Mouse (Mus musculus) megakaryocyte, embryonic 14.5 days (primary cell): ENCODE results near the gene Map1lc3b. TPM values are rescaled to one million over a fixed set of nuclear protein-coding genes. Genes with fewer than 3 reads are reported as not detected.
"Not testable (repeated sequence)": the region's sequence is repeated elsewhere in the genome, so short reads cannot be mapped to it uniquely, and the experiment has no call there.

Experiments used
- H3K27me3 ChIP-seq: replicated peaks from 2 replicates; pipeline ENCODE3; 2012; ENCODE audit warnings: inconsistent platforms
- H3K36me3 ChIP-seq: replicated peaks from 2 replicates; pipeline ENCODE3; 2012; ENCODE audit warnings: low read length, inconsistent platforms, mixed read lengths
- H3K4me1 ChIP-seq: 2 replicates; pipeline ENCODE4 v1.6.1; 2012; ENCODE audit warnings: inconsistent platforms
- H3K4me3 ChIP-seq: replicated peaks from 2 replicates; pipeline ENCODE3; 2012; ENCODE audit warnings: moderate library complexity, mild to moderate bottlenecking, inconsistent platforms
- H3K9me3 ChIP-seq: 2 replicates; pipeline ENCODE4 v1.6.1; 2012; ENCODE audit warnings: inconsistent platforms
- FLI1 ChIP-seq: IDR thresholded peaks from 2 replicates; pipeline ENCODE4 v1.6.1; 2012; ENCODE audit warnings: low read length, inconsistent platforms, mixed read lengths
- GATA1 ChIP-seq: IDR thresholded peaks from 3 replicates; pipeline ENCODE4 v1.6.1; 2012; ENCODE audit warnings: mixed read lengths, low read length, inconsistent platforms, borderline replicate concordance
- polyA plus RNA-seq: library from polyadenylated mRNA; stranded (reverse); fragments of >175 nt; gene quantifications from 2 replicates; pipeline ENCODE4 v1.2.3, GENCODE M21; 2012; ENCODE audit warnings: low replicate concordance; ENCODE audit not compliant: insufficient read depth

Gene Map1lc3b
- polyA plus RNA-seq, 1 experiment, result 147 TPM

DNA sequence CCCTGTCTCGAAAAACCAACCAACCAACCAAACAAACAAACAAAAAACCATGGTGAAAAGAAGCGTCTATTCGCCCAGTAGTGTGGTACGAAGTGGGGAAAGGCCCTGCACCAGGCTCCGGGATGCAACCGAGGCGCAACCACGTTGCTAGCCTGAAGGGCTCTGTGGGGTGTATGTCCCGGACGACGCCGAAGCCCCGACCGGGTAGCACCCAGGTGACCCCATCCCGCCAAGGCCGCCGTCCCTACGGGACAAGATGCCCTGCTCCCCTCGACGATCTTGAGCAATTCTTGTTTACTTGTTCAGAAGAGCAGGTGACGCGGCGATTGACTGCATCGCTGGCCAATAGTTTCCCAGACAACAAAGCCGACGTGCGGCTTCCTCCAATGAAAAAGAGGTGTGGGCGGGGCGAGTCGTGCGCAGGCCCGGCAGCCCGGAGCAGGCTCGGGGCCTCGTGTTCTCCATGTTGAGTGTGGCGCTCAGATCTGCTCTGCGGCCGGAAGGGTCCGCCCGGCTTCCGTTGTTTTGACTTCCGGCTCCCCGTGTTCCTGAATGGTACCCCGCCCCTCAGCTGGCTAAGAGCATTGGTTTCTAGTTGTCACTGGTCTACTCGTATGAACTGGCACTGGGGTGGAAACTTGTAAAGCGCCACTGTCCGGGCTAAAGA lies 4.9 kb upstream of the Map1lc3b start:
- Histone ChIP-seq H3K9me3 (no peaks in the 10 kb centered on the region), H3K4me3 (peak overlapping the region; percentile 96), H3K36me3 (no peaks in the 10 kb centered on the region), H3K4me1 (peaks cover 39% of the 10 kb centered on the region), H3K27me3 (no peaks in the 10 kb centered on the region)
- TF ChIP-seq FLI1, result peak; percentile 34; the same call in 1 of the 2 replicates
- no peak for TF ChIP-seq GATA1

DNA sequence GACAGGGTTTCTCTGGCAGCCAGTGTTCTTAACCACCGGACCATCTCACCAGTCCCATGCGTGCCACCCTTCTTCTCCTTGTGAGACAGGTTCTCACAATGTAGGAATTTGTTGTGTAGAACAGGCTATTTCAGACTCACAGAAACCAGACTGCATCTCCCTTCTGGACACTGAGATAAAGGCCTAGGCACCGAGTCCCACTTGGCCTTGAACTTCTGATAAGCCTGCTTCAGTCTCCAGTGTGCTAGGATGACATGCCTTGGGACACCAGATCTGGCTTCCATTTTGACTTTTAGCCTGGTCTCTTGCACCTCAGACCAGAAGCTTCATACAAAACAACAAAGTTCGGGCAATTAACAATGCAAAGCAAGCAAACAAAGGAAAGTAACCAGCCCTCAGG lies 1.4 kb upstream of the Map1lc3b start:
- TF ChIP-seq GATA1 (no peak), FLI1 (no peak)
- no peaks in the 10 kb centered on the region for H3K27me3 ChIP-seq
- peaks cover 22% of the 10 kb centered on the region for H3K36me3 ChIP-seq
- H3K4me3 ChIP-seq, result peak overlapping the region; percentile 34
- peaks cover 56% of the 10 kb centered on the region for H3K4me1 ChIP-seq
- no peaks in the 10 kb centered on the region for H3K9me3 ChIP-seq

DNA sequence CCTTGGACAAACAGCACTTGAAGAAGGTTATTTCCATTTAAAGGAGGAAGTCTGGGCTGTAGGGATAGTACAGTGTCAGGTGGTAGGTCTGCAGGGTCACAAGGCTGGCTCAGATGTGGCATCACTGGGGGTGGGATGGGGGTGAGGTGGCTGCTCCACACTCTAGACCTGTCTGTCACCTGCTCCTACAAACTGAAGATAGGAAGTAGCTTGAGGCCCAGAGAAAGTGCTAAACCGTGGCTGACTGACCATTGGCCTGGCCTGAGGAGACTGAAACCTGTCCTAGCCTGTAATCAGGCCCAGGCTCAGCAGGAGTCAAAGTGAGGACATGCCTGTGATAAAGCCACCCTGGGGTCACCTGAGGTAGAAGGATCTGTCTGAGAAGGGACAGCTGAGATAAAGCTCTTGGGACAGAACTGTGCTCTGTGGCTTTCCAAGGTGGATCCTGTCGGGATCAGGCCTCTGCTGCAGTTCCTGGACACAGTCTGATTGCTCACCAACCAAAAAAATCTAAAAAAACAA lies 895 bp upstream of the Map1lc3b start:
- peaks cover 28% of the 10 kb centered on the region for H3K36me3 ChIP-seq
- no peaks in the 10 kb centered on the region for H3K27me3 ChIP-seq
- H3K9me3 ChIP-seq, result no peaks in the 10 kb centered on the region
- H3K4me3 ChIP-seq, result peak overlapping the region; percentile 98
- TF ChIP-seq FLI1 (no peak), GATA1 (no peak)
- peaks cover 56% of the 10 kb centered on the region for H3K4me1 ChIP-seq

DNA sequence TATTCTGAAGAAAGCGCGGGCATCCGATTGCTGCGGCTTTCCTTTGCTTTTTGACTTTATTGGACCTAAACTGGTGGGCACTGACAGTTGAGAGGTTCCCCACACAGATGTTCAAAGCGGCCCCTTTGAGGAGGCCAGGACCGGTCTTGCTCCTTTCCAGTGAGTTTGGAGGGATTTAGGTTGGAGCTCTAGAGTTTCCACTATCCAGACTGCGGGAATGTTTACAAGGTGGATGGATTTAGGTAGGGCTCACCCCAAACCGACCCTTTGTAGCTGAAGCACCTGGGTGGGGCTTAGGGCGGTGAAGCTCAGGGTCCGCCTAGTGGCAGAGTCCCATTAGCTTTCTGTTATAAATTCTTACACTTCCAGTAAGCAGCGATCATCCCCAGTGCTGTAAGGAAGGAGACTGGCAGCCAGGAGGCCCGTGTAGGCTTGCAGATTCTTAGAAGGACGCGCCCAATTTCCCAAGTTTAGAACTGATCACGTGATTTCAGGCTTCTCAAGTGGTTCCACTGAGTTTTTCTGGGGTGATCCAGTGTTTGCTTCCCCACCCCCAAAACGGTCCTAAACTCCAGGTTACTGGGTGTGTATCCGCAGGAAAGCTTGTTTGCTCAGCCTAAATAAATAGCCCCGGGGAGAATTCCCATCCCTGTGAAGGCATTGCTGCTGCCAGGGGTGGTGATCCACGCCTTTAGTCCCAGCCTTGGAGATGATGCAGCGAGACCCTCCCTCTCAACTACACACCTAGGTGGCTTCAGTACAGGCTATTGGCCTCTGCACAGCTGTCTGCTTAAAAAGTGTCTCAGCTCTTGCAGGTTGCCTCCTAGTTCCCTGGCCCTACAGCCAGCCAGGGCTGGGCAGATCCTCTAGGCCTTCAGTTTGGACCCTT lies 1.3 kb downstream of the Map1lc3b start:
- TF ChIP-seq GATA1 (no peak), FLI1 (no peak)
- H3K9me3 ChIP-seq, result no peaks in the 10 kb centered on the region
- peaks cover 54% of the 10 kb centered on the region for H3K4me1 ChIP-seq
- no peaks in the 10 kb centered on the region for H3K27me3 ChIP-seq
- H3K36me3 ChIP-seq, result peaks cover 48% of the 10 kb centered on the region
- H3K4me3 ChIP-seq, result peak overlapping the region; percentile 98

DNA sequence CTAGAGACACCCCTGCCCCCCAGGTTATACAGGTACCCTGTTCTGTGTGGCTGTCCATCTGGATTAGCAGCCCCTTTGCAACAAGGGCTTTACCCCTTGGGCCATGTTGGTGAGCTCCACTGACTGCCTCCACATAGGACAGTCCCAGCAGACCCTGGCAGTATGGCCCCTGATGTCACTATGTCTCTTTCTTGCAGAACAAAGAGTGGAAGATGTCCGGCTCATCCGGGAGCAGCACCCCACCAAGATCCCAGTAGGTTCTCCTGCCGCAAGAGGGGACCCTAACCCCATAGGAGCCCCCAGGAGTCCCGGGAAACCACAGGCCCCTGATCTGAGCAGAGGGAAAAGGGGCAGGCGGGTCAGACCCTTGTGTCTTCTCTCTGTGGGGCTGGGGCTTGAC lies 3.1 kb downstream of the Map1lc3b start:
- Histone ChIP-seq H3K36me3 (peaks cover 64% of the 10 kb centered on the region), H3K4me1 (peaks cover 53% of the 10 kb centered on the region)
- no peak for TF ChIP-seq GATA1
- TF ChIP-seq FLI1, result no peak

DNA sequence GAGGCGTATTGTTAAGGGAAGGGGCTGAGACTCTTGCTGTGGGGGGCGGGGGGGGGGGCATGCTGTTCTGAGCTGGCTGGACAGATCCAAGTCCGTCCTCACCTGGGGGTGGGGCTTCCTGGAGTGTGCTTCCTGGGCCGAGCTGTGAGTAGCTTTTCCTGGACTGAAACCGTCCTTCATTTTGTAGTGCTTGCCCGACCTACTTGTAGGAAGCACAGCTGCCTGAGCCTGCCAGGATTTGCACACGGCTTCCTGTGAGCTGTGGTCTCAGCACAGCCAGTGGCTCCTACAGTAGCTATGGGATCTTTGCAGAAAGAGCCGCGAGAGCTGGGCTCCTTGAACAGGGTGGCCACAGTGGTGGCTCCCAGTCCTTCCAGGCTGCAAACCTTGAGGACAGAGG lies 3.8 kb downstream of the Map1lc3b start:
- TF ChIP-seq GATA1 (no peak), FLI1 (no peak)
- H3K36me3 ChIP-seq, result peaks cover 68% of the 10 kb centered on the region
- H3K9me3 ChIP-seq, result no peaks in the 10 kb centered on the region

More for the DNA sequence above, 3.1 kb downstream of the Map1lc3b start:
- H3K27me3 ChIP-seq, result no peaks in the 10 kb centered on the region
- no peak overlapping the region for H3K4me3 ChIP-seq
- no peaks in the 10 kb centered on the region for H3K9me3 ChIP-seq

DNA sequence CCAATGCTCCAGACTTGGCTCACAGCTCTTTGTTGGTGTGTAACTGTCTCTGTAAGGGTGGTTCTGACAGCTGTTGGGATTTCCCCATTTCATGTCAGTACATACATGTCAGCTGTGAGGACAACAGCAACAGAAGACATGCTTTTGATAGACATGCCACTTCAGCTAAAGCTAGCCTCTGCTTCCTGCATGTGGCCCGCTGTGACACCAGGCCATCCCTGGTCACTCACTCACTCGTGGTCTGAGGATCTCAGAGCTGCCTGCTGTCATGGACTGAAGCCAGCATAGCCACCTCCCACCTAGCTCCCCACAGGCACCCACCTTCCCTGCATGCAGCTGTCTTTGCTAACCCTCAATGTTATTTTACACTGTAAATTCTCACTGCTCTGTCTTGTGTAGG lies 7.3 kb downstream of the Map1lc3b start:
- H3K27me3 ChIP-seq, result not testable (repeated sequence)
- peaks cover 69% of the 10 kb centered on the region for H3K36me3 ChIP-seq

More for the DNA sequence above, 3.8 kb downstream of the Map1lc3b start:
- H3K4me3 ChIP-seq, result no peak overlapping the region
- peaks cover 47% of the 10 kb centered on the region for H3K4me1 ChIP-seq
- H3K27me3 ChIP-seq, result no peaks in the 10 kb centered on the region

DNA sequence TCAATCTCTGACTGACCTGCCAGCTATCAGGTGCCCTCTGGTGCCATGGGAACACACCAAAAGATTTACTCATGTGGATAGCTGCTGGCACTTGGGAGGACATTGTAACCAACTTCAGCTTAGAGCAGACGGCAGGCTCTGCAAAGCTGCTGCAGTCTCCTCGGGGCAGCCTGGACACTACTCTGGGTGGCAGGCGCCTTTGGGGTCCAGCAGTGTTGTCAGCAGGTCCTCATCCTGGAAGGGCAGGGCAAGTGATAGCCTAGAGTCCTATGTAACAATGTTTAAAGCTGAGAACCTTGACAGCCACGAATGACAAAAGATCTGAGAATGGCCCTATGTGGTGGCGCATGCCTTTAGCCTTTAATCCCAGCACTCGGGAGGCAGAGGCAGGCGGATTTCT lies 8.0 kb downstream of the Map1lc3b start:
- H3K36me3 ChIP-seq, result peaks cover 62% of the 10 kb centered on the region
- no peak overlapping the region for H3K4me3 ChIP-seq
- TF ChIP-seq FLI1 (no peak), GATA1 (no peak)
- H3K4me1 ChIP-seq, result peaks cover 31% of the 10 kb centered on the region
- H3K27me3 ChIP-seq, result peaks cover 6% of the 10 kb centered on the region
- no peaks in the 10 kb centered on the region for H3K9me3 ChIP-seq

More for the DNA sequence above, 7.3 kb downstream of the Map1lc3b start:
- peaks cover 33% of the 10 kb centered on the region for H3K4me1 ChIP-seq
- H3K4me3 ChIP-seq, H3K9me3 ChIP-seq: not testable (repeated sequence)

DNA sequence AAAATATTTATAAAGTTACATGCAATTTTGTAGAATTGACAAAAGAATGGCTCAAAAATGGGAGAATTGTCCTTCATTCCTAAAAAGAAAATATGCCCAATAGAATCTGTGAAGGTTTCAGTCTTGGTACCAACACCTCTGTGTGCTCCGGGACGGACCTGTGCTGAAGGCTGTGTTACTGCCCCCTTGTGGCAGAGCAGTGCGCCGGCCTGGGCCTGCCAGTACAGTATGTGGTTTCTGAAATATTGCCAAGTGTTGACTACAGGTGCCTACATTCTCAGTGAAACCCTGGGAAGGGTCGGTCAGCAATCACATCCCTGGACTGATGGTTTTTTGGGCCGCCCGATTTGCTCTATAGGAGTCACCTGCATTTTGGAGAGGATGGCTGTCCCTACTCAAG lies 8.7 kb downstream of the Map1lc3b start:
- TF ChIP-seq GATA1, result no peak
- TF ChIP-seq FLI1, result no peak
- H3K27me3 ChIP-seq, result peaks cover 8% of the 10 kb centered on the region
- no peaks in the 10 kb centered on the region for H3K9me3 ChIP-seq
- H3K36me3 ChIP-seq, result peaks cover 55% of the 10 kb centered on the region
- peaks cover 24% of the 10 kb centered on the region for H3K4me1 ChIP-seq
- no peak overlapping the region for H3K4me3 ChIP-seq

DNA sequence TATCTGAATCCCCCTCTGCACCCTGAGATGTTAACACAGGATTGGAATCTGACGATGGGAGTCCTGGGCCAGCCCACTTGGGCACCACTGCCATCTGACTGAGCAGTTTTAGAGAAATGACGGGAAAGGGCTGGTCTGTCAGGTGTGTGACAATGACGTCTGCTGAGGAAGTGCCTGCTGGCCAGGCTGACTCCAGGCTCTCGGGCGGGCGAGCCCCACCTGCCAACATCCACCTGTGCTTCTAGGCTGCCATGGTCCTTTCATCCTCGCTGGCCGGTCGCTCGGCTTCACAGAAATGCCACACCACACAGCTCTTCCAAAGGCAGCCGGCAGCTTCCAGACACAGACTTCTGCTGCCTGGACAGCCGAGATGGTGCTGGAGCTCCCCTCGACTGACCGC lies 9.7 kb downstream of the Map1lc3b start:
- H3K27me3 ChIP-seq, result peaks cover 17% of the 10 kb centered on the region
- no peaks in the 10 kb centered on the region for H3K9me3 ChIP-seq
- H3K4me3 ChIP-seq, result no peak overlapping the region
- peaks cover 46% of the 10 kb centered on the region for H3K36me3 ChIP-seq
- no peak for TF ChIP-seq GATA1
- TF ChIP-seq FLI1, result no peak
- H3K4me1 ChIP-seq, result peaks cover 16% of the 10 kb centered on the region
